Mouse (Mus musculus): ENCODE measurements around the gene Dclk3. TPM values are rescaled to one million over a fixed set of nuclear protein-coding genes. Genes with fewer than 3 reads are reported as not detected.
A peak's percentile ranks its signal among the peaks of the same experiment; 100 is the strongest.

Gene Dclk3
- not detected in 2 replicates for total RNA-seq (2017)

DNA sequence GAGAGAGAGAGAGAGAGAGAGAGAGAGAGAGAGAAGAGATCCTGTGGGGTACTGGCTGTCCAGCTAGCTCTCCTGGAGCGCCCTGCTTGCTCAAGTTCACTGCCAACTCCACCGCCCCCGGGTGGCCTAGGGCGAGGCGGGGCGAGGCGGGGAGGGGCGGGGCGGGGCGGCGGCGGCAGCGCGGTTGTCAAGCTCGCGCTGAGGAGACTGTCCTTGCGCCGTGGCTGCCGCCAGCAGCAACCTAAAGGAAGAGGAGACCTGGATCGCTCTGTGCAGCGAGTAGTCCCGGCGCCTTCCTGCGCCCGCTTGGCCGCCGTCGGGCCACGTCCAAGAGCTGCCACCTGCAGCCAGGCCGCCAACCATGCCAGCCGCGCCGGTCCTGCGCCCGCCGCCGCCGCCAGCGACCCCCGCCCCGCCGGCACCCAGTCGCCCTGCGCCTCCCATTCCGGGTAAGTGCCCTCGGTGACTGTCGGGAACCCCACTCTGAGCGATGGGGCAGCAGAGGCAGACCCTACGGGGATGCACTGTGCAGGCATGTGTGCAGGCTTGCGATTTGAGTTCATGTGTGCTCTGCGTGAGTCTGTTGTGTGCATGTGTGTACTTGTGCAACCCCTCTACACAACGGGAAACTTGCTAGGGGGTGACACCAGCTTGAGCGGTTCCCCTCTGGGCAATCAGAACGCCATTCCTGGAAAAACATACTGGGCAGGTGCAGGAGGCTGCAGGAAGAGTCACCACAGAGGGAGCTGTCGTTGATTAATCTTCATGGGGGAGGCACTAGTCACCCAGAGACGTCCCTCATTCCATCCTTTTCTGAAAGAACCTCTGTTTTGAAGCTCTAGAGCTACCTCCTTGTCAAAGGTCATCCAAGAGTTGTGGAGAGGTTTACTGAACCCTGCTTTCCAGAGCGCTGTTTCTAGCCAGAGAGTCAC is at the start of gene Dclk3:
Gene Dclk3 (plus strand): TSS at position 178 of the 932 bp plus-strand sequence.
- peak; percentile 80 for ATAC-seq (replicated peaks; ENCODE audit: low read depth, poor library complexity, severe bottlenecking)

DNA sequence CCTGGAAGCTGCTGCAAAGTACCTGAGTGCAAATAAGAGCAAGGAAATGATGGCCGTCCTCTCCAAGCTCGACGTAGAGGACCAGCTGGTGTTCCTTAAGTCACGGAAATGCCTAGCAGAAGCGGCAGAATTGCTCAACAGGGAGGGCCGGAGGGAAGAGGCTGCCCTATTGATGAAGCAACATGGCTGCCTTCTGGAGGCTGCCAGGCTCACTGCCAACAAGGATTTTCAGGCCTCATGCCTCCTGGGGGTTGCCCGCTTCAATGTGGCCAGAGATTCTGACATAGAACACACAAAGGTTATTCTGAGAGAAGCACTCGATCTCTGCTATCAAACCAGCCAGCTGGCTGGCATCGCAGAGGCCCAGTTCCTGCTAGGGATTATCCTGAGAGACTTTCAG is 48.9 kb upstream of the Dclk3 start:
- no peak for ATAC-seq (replicated peaks; ENCODE audit: low read depth, poor library complexity, severe bottlenecking)

DNA sequence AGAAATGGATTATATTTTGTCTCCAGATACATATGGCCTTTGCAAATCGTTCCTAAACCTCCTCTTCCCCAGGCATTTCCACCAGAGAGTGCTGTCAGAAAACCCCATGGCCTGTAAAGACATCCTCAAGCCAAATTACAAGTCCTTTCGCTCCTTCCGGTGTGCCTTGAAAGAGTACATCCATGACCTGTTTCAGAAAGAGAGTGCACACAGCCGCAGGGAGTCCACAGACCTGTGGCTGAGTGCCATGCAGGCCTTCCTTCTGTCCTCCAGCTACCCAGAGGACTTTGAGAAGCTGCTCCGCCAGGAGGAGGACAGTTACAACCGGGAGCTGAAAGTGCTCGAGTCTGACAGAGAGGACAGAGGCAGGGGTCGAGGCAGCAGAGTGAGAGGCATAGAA is 47.8 kb upstream of the Dclk3 start:
- ATAC-seq (replicated peaks; ENCODE audit: low read depth, poor library complexity, severe bottlenecking), result no peak

DNA sequence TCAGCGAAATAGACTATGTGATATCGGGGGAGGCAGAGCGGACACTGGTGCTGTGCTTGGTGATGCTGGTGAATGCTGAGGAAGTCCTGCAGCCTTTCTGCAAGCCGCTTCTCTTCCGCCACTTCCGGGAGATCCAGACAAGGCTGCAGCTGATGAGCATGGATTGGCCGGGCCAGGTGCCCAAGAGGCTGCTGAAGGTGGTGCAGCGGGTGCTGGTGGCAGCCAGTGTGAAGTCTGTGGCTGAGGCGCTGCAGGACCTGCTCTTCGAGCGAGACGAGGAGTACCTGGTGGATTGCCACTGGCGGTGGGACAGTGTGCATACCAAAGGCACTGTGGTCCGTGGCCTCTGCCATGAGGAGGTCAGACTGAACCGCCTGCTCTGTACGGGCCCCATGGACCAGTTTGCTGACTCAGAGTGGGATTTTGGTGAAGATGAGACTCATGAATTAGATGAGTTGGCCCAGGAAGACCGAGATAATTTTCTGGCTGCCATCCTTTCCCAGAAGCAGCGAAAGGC is 46.9 kb upstream of the Dclk3 start:
- no peak for ATAC-seq (replicated peaks; ENCODE audit: low read depth, poor library complexity, severe bottlenecking)

DNA sequence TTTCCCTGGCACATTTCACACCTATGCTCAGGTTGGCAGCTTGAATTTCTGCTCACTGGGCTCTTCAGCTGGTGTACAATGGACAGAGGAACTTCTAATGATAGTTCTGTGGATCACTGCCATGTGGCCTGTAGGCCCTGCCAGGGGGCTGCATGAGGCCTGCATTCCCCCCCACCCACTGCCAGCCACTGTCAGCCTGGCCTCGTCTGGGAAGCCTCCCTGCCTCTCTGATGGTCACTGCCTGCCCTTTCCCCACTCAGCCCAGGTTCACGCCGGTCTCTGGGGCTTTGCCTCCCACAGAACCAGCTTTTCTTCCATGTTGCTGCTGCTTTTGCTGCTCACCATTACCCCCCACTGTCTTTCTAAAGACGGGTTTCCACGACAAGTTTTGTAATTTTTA is 43.6 kb upstream of the Dclk3 start:
- no peak for ATAC-seq (replicated peaks; ENCODE audit: low read depth, poor library complexity, severe bottlenecking)

DNA sequence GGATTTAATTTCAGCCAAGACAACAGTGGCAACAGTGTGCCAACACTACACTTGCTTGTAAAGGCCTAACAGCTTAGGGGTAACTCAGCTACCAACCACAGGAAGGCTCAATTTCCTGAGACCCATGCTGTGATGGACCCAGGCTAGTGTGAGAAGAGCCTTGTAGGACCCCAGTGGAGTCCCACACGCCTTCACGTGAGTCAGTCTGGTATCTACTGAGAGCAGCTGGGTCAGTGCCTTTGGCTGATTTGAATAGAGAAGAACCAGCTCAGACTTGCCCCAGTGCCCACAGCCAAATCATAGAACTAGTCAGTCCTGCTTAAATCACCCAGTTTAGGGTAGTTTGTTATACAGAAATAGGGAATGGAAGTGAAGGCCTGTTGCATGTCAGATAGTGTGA is 40.8 kb upstream of the Dclk3 start:
- ATAC-seq (replicated peaks; ENCODE audit: low read depth, poor library complexity, severe bottlenecking), result no peak

DNA sequence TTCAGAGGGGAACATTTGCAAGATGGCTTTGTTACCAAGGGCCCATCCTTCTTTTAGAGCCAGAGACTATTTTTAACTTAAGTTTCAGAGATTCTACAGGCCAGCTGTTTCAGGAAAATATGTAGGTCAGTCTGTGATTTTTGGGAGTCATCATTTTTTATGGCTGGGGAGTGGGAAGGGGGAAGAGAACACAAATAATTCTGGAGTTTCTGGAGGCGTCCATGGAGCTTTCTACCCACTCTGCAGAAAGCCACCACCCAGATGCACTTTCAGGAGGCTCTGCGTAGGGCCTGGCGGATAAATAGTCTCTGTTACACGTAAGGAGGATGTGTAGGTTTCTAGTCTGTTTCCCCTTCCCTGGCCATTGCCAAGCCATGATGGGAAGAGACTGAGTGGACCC is 38.8 kb upstream of the Dclk3 start:
- ATAC-seq (replicated peaks; ENCODE audit: low read depth, poor library complexity, severe bottlenecking), result no peak

DNA sequence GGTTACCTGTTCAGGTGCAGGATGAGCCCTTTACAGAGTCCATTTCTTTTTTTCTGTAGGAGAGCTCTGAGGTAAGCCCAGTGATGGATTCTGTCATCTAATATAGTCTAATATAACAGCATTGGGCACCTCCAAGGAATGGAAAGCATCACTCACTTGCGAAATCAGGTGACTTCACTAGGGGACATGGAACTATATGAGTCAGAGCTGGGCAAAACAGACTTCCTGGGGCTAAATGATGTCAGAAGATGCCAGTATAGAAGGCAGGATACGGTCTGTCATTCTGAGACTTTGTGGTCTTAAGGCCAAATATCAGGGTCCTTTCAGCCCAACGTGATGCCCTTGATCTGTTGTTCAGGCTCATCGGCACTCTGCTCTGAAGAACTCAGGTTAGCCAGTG is 35.7 kb upstream of the Dclk3 start:
- ATAC-seq (replicated peaks; ENCODE audit: low read depth, poor library complexity, severe bottlenecking), result no peak

DNA sequence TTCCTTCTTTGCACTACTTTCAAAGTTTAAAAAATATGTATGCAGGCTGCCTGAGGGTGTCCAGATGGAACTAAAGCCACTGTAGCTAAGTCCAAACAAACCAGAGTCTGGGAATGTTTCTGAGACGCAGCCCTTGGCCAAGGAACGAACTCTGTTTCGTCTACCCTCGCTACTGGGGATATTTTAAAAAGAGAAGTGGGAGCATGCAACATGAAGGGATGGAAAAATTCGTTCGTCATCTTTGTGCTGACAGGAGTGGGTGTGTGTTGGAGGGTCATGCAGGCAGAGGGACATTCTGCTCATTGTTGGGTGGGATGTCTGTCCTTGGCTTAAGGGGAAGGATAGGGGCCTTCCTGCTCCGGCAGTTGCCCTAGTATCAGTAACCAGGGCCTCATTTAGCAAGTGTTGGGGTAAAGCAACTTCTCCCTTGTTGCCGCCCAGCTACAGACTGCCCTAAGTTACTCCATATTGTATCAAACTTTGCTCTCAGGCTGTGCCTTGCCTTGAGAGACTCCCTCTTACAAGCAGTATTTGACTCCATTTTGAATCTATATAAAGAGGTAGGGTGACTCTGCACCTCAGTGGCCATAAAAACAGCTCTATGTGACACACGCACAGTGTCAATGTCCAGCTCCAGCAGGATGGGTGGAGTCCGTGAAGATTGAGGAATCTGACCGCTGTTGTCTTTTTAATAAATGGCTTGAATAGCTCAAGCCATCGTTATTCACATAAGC is 34.4 kb upstream of the Dclk3 start:
- no peak for ATAC-seq (replicated peaks; ENCODE audit: low read depth, poor library complexity, severe bottlenecking)

DNA sequence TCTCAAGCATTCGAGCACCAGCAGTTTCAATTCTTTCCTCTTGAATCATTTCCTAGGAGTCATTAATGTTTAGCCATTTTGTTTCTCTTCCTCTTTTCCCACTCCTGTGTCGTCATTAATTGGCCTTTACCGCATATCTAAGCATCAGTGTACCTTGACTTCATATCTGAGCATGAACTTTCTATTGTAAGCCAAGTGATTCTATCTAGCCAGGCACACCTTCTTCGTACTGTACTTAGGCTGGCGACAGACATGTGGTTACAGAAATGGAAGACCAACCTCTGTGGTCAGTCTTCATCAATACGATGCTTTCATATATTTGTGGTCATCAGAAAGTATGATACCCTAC is 33.8 kb upstream of the Dclk3 start:
- no peak for ATAC-seq (replicated peaks; ENCODE audit: low read depth, poor library complexity, severe bottlenecking)

DNA sequence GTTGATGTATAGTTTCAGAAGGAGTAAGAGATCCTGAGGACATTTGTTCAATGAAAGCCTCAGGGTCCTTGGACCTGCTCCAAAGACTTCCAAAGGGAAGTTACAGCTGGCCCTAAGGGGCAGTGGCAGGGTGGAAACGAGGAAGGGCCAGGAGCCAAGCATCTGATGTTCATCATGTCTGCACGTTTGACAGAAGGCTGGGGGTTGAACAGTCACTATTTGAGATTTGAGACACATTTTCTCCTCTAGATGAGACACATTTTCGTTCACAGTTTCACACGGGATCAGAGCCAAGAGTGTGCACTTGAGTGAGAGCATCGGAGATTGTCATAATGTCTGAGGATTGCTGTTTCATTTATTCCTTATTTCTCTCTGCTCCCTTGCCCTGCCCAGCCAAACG is 30.9 kb upstream of the Dclk3 start:
- ATAC-seq (replicated peaks; ENCODE audit: low read depth, poor library complexity, severe bottlenecking), result no peak

DNA sequence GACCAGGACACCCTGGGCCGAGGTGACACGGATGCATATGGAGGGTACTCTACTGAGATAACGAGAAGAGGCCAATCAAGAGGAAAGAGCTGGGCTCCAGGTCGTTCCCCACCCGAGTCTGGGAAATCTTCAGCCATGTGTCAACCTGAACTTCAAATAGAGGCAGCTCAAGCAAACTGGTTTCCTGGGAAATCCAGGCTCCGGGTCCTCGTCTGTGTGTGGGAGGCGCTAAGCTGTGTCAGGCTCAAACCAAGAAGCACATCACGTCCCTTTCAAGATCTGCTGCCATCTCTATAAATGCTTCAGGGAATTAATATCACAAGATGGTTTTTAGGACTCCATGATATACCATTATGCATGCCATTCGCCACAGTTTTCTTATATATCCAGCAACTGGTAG is 30.5 kb upstream of the Dclk3 start:
- ATAC-seq (replicated peaks; ENCODE audit: low read depth, poor library complexity, severe bottlenecking), result no peak

DNA sequence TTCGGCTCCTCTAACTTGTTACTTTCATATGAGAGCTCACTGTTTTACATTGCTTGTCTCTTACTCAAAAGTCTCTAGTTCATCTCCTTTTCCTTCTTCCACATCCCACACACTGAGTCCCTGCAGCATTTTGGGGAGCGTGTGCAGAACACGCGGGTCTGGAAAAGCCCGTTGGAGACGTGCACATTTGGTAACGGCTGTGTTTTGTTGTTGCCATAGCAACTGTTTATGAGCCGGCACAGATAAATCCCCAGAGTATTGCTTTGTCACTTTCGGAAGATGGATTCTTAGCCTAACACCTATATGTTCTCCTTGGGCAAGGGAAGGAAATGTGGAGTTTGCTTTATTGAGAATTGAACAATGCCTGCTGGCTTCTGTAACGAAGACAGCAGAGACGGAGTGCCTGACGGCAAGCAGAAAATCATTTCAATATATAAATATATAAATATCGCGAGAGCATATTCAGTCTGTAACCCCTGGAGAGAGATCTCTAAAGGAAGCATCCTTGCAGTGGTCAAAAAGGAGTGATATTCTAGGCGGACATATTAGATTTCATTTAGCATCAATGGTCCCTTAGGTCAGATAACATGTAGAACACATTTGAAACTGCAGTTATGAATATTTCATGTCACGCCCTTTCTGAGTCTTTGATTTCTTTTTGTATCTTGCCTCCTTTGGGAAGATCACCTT is 26.3 kb upstream of the Dclk3 start:
- no peak for ATAC-seq (replicated peaks; ENCODE audit: low read depth, poor library complexity, severe bottlenecking)

DNA sequence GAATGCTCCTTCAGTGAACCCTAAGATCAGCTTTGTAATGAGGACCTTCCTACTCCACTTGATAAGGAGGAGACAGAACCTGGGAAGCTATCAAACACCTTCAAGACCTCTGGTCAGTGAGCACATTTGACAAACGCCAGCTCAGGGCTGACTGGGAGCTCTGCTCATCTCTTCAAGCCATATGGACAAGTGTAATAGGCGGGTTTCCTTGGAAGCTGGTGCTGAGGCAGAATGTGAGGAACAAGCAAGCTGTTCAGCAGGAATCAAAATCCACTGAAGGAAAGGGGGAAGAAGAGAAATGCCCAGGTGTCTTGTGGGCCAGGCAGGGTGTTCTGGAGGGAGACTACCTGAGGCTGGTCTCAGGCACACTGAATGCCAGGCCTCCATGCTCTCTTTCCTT is 17.0 kb upstream of the Dclk3 start:
- no peak for ATAC-seq (replicated peaks; ENCODE audit: low read depth, poor library complexity, severe bottlenecking)

DNA sequence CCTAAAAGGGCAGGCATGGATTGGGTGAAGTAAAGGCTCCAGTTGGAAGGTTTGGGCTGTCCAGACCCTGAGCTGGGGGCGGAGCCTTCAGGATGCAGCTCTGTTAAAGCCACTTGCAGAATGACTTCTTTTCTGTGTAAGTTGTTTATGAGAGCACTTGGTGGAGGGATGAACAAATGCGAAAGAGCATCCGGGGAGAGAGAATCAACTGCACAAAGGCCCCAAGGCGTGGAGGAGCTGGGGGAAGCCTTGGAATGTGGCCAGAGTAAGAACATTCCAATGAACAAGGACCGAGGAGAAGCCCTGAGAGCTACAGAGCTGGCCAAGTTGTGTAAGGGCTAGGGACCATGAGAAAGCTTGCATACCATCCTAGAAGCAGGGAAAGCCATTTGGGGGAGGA is 16.3 kb upstream of the Dclk3 start:
- no peak for ATAC-seq (replicated peaks; ENCODE audit: low read depth, poor library complexity, severe bottlenecking)

DNA sequence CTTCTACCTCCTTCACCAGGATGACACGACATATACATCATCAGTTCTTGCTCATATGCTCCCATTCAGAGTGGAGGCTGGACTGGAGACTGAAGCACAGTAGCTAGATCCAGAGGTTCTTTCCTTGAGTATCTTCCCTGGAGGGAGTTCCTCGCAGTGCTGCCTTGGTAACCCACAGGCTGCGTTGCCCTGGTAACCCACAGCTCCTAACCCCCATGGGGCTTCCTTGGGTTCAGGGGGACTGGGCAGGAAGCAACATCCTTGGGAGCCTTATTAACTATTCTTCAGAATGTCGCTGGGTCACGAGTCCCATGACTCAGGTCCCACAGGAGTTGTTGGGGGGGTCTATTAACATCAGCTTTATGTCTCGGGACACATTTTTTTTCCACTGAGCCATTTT is 13.8 kb upstream of the Dclk3 start:
- ATAC-seq (replicated peaks; ENCODE audit: low read depth, poor library complexity, severe bottlenecking), result no peak

DNA sequence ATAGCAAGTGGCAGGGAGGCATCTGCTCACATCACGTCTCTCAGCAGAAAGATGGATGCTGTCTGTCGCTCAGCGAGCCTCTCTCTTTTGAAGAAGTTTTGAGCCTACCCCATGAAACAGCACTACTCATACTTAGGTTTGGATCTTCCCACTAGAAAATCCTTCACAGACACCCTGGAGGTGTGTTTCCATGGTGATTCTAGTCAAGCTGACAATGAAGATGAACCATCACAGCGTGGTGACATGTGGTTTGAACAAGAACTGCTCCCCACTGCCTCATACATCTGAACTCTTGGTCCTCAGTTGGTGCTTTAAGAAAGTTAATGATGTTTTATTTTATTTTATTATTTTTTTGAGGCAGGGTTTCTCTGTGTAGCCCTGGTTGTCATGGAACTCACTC is 12.9 kb upstream of the Dclk3 start:
- no peak for ATAC-seq (replicated peaks; ENCODE audit: low read depth, poor library complexity, severe bottlenecking)

DNA sequence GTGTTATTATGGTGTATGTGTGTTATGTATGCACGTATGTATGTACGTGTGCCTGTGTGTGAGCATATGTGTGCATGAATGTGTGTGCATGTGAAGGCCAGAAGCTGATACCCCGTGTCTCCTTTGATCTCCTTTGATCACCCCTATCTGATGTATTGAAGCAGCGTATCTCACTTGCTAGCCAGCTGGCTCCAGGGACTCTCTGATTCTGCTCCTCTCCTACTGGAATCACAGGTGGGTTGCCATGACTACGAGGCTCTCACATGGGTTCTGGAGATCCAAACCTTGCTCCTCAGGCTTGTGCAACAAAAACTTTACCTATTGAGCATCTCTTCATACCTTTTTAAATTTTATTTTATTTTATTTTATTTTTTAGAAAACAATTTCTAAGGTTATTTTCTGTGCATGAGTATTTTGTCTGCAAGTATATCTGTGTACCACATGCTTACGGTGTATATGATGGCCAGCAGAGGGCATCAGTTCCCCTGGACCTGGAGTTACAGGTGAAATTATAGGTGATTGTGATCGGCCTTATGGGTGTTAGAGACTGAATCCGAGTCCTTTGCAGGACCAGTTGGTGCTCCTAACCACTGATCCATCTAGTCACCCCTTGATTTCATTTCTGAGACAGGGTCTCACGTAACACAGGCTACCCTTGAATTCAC is 10.9 kb upstream of the Dclk3 start:
- no peak for ATAC-seq (replicated peaks; ENCODE audit: low read depth, poor library complexity, severe bottlenecking)

DNA sequence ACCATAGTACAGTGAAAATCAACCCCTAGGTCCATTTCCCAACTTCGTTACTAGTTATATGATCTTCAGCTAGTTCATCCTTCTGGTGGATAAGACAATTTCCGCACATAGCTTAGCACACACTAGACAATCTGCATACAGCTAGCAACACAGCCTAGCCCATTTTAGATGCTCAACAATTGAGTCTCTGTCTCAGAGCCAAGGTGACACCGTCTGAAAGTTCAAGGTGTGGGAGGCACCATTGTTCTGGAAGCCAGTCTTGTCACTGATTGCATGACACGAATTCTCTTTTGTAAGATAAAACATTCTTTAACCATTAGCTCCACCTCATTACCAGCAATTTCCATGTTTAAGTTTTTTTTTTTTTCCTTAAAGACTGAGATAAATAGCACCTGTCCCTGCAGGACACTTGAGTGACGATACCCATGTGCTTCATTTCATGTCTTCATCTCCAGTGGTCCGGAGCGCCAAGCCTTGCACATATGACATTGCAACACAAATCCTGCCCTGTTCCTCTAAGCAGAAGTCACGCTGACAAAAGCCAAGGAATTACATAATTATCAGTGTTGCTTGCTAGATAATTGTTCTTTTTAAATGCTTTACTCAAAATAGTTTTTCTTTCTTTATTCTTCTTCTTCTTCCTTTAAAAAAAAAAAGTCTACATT is 10.1 kb upstream of the Dclk3 start:
- ATAC-seq (replicated peaks; ENCODE audit: low read depth, poor library complexity, severe bottlenecking), result no peak

DNA sequence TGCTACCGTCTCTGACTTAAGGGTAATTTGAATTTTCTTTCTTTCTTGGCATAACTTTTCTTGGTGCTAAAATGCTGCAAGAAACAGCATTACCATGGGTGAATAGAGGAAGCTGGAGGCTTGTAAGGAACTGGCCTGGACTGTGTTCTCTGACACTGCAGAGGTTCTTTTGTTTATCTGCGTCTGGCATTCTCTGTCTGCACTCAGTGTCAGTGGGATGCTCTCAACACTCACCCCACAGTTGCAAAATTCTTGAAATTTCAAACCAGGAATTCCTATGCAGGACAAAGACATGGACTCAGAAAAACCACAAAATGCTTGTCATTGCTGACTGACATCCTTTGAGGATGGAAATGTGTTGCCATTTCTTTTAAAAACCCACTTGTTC is 9.5 kb upstream of the Dclk3 start:
- ATAC-seq (replicated peaks; ENCODE audit: low read depth, poor library complexity, severe bottlenecking), result no peak
